15 mouse cellular contexts compared by ENCODE assay signal in genomic region chr1:137218096-137218495, GRCm38 (mm10).
DNase-seq lines count a peak whose midpoint lies in the region; ATAC-seq and TF ChIP-seq lines count a peak whose summit lies in the region.
"Had no signal": no experiment of that assay in that cellular context is flagged by ENCODE, and none has a peak within 500 bp of the region (broad histone marks: within the 10 kb centered on the region; RNA-seq: fewer than 3 reads in every experiment).

No protein-coding gene starts in this region.

- TF ChIP-seq CTCF in liver, embryonic 14.5 days (IDR thresholded peaks at IDR 0.05; ENCODE audit: low read depth), result peak; percentile 37; the same call in 1 of the 2 replicates
- peak in 1 of 3 experiments; percentile 25; a peak in 2 of 6 replicates for TF ChIP-seq CTCF in MEL (IDR thresholded peaks at IDR 0.05 in 2 of 3, conservative IDR thresholded peaks at IDR 0.05 in 1 of 3; ENCODE audit: control insufficient read depth in 1 of 3, insufficient read depth in 1 of 3, low read depth in 2 of 3, low read length in 3 of 3, poor library complexity in 1 of 3, severe bottlenecking in 1 of 3)

- no peak for TF ChIP-seq EP300 in liver, embryonic 14.5 days (IDR thresholded peaks at IDR 0.05; ENCODE audit: low read depth)
- TF ChIP-seq EP300 in MEL (IDR thresholded peaks at IDR 0.05; ENCODE audit: low read depth in 1 of 2, low read length in 2 of 2), result no peak

- TF ChIP-seq RAD21 in MEL (IDR thresholded peaks at IDR 0.05; ENCODE audit: low read depth, low read length), result no peak; the same call in 1 of the 2 replicates

- ATAC-seq in embryonic facial prominence, embryonic 11.5 days (replicated peaks; ENCODE audit: insufficient number of reproducible peaks, low FRiP score, low TSS enrichment, low read depth), result no peak
- ATAC-seq in liver, embryonic 14.5 days (ENCODE audit: insufficient read depth), result no peak

- no peak for TF ChIP-seq POLR2A in MEL (IDR thresholded peaks at IDR 0.05; ENCODE audit: control insufficient read depth in 1 of 2, insufficient read depth in 1 of 2, low read depth in 1 of 2, low read length in 2 of 2, poor library complexity in 1 of 2)

- no peaks in the 10 kb centered on the region for H3K9me3 ChIP-seq in embryonic facial prominence, embryonic 11.5 days (replicated peaks; ENCODE audit: control insufficient read depth, low read length)
- H3K9me3 ChIP-seq in embryonic facial prominence, embryonic 10.5 days, result no peaks in the 10 kb centered on the region
- H3K9me3 ChIP-seq in liver, embryonic 14.5 days (ENCODE audit: control insufficient read depth, low read length), result no peaks in the 10 kb centered on the region
- no peaks in the 10 kb centered on the region for H3K9me3 ChIP-seq in MEL (replicated peaks; ENCODE audit: insufficient read depth, low read length)
- H3K9me3 ChIP-seq: lung, embryonic 15.5 days; midbrain, embryonic 10.5 days had no signal

- H3K4me1 ChIP-seq in embryonic facial prominence, embryonic 11.5 days (ENCODE audit: control insufficient read depth, insufficient read depth, low read length), result peaks cover 2% of the 10 kb centered on the region; the same call in 1 of the 2 replicates
- peaks cover 20% of the 10 kb centered on the region for H3K4me1 ChIP-seq in embryonic facial prominence, embryonic 10.5 days
- H3K4me1 ChIP-seq in liver, embryonic 14.5 days (replicated peaks; ENCODE audit: control insufficient read depth in 2 of 2, insufficient read depth in 2 of 2, low read length in 1 of 2), result peaks cover 0 to 6% of the 10 kb centered on the region in 2 experiments; a peak in 2 of 4 replicates
- no peaks in the 10 kb centered on the region for H3K4me1 ChIP-seq in MEL (ENCODE audit: control insufficient read depth in 1 of 2, insufficient read depth in 2 of 2, low read length in 2 of 2)

- no peak overlapping the region for H3K27ac ChIP-seq in embryonic facial prominence, embryonic 11.5 days (replicated peaks; ENCODE audit: low read depth, low read length)
- H3K27ac ChIP-seq in embryonic facial prominence, embryonic 10.5 days (replicated peaks), result no peak overlapping the region
- no peak overlapping the region for H3K27ac ChIP-seq in liver, embryonic 14.5 days
- no peak overlapping the region for H3K27ac ChIP-seq in MEL (ENCODE audit: control insufficient read depth, low read depth, low read length)
- H3K27ac ChIP-seq: lung, embryonic 15.5 days; midbrain, embryonic 10.5 days had no signal

- H3K36me3 ChIP-seq in embryonic facial prominence, embryonic 11.5 days (replicated peaks; ENCODE audit: control insufficient read depth, insufficient read depth, low read depth, low read length), result no peaks in the 10 kb centered on the region
- H3K36me3 ChIP-seq in embryonic facial prominence, embryonic 10.5 days (replicated peaks), result no peaks in the 10 kb centered on the region
- no peaks in the 10 kb centered on the region for H3K36me3 ChIP-seq in liver, embryonic 14.5 days (replicated peaks; ENCODE audit: control insufficient read depth, insufficient read depth, low read depth)
- no peaks in the 10 kb centered on the region for H3K36me3 ChIP-seq in MEL (ENCODE audit: control insufficient read depth in 1 of 2, insufficient read depth in 2 of 2, low read length in 2 of 2)
- H3K36me3 ChIP-seq: lung, embryonic 15.5 days; midbrain, embryonic 10.5 days had no signal

- no peaks in the 10 kb centered on the region for H3K27me3 ChIP-seq in embryonic facial prominence, embryonic 11.5 days (ENCODE audit: control insufficient read depth, insufficient read depth, low read length)
- 0 out of 2 replicates have a peak, but pooled peaks cover 5% of the 10 kb centered on the region for H3K27me3 ChIP-seq in embryonic facial prominence, embryonic 10.5 days (replicated peaks; ENCODE audit: low read depth, poor library complexity, severe bottlenecking)
- no peaks in the 10 kb centered on the region for H3K27me3 ChIP-seq in liver, embryonic 14.5 days (ENCODE audit: control insufficient read depth, insufficient read depth, low read length)
- no peaks in the 10 kb centered on the region for H3K27me3 ChIP-seq in MEL (ENCODE audit: control insufficient read depth in 1 of 2, insufficient read depth in 2 of 2, low read length in 2 of 2)
- H3K27me3 ChIP-seq: lung, embryonic 15.5 days had no signal

- H3K4me3 ChIP-seq in embryonic facial prominence, embryonic 11.5 days (ENCODE audit: low read depth, low read length), result no peak overlapping the region
- H3K4me3 ChIP-seq in embryonic facial prominence, embryonic 10.5 days, result no peak overlapping the region
- H3K4me3 ChIP-seq in liver, embryonic 14.5 days (ENCODE audit: insufficient read depth in 1 of 2, low read depth in 2 of 2, low read length in 2 of 2), result no peak overlapping the region
- H3K4me3 ChIP-seq in MEL (ENCODE audit: control insufficient read depth in 1 of 2, insufficient read depth in 1 of 2, low read depth in 2 of 2, low read length in 2 of 2), result no peak overlapping the region
- H3K4me3 ChIP-seq: erythroblast, embryonic 14.5 days; lung, embryonic 15.5 days; midbrain, embryonic 10.5 days had no signal

- no peaks in the 10 kb centered on the region for H3K79me2 ChIP-seq in MEL (ENCODE audit: control insufficient read depth, insufficient read depth, low read length, poor library complexity)

- 66% methylated on average over 4 of the region's 4 CpGs for WGBS in embryonic facial prominence, embryonic 11.5 days
- WGBS in embryonic facial prominence, embryonic 10.5 days, result 73% methylated on average over 4 of the region's 4 CpGs
- 51% methylated on average over 4 of the region's 4 CpGs for WGBS in liver, embryonic 14.5 days (ENCODE audit: insufficient replicate concordance)

- H3K4me2 ChIP-seq in embryonic facial prominence, embryonic 11.5 days (ENCODE audit: low read depth, low read length), result no peak overlapping the region
- H3K4me2 ChIP-seq in liver, embryonic 14.5 days (ENCODE audit: low read depth), result no peak overlapping the region
- H3K4me2 ChIP-seq: lung, embryonic 15.5 days had no signal

- peak; percentile 35 for DNase-seq in embryonic facial prominence, embryonic 11.5 days (ENCODE audit: low spot score)
- no peak for DNase-seq in embryonic facial prominence, embryonic 10.5 days (ENCODE audit: low spot score)
- no peak for DNase-seq in liver, embryonic 14.5 days (ENCODE audit: low read depth in 3 of 3, low spot score in 3 of 3)
- DNase-seq in liver (no peak), MEL (ENCODE audit: low read depth, low spot score) (peak; percentile 4)
- DNase-seq in naive thymus-derived CD4-positive, alpha-beta T cell, adult 2 months (ENCODE audit: low read depth), result peak; percentile 18
- no peak for DNase-seq in frontal cortex, adult 2 months (ENCODE audit: extremely low spot score in 1 of 2, low spot score in 1 of 2)
- no peak for DNase-seq in frontal cortex, postnatal 14 days (ENCODE audit: low spot score in 2 of 2)
- DNase-seq: adrenal gland, postnatal 25 days; cerebellum, adult 11 months; heart, postnatal 36 days; kidney, postnatal 36 days had no signal

- H3K9ac ChIP-seq in embryonic facial prominence, embryonic 11.5 days (replicated peaks; ENCODE audit: low read length), result no peak overlapping the region
- no peak overlapping the region for H3K9ac ChIP-seq in liver, embryonic 14.5 days (replicated peaks)
- no peak overlapping the region for H3K9ac ChIP-seq in MEL (ENCODE audit: control insufficient read depth, low read depth, low read length, poor library complexity, severe bottlenecking)
- H3K9ac ChIP-seq: lung, embryonic 15.5 days had no signal

TF ChIP-seq in MEL, 35 proteins besides CTCF, POLR2A, EP300 and RAD21:
- no peak for TF ChIP-seq ZMIZ1 (IDR thresholded peaks at IDR 0.05; ENCODE audit: low read depth, low read length)
- no peak for TF ChIP-seq GABPA (IDR thresholded peaks at IDR 0.05; ENCODE audit: low read depth, low read length)
- no peak for TF ChIP-seq ZNF384 (IDR thresholded peaks at IDR 0.05; ENCODE audit: low read depth, low read length)
- TF ChIP-seq POLR2AphosphoS5 (IDR thresholded peaks at IDR 0.05; ENCODE audit: borderline replicate concordance, low read depth, low read length), result no peak
- no peak for TF ChIP-seq TAL1 (IDR thresholded peaks at IDR 0.05; ENCODE audit: low read length)
- TF ChIP-seq BHLHE40 (IDR thresholded peaks at IDR 0.05; ENCODE audit: borderline replicate concordance, low read depth, low read length), result no peak
- no peak for TF ChIP-seq KAT2A (conservative IDR thresholded peaks at IDR 0.05; ENCODE audit: low read depth, low read length)
- no peak for TF ChIP-seq POLR2AphosphoS2 (IDR thresholded peaks at IDR 0.05; ENCODE audit: low read length)
- TF ChIP-seq NELFE (IDR thresholded peaks at IDR 0.05; ENCODE audit: low read depth, low read length), result no peak
- no peak for TF ChIP-seq MXI1 (IDR thresholded peaks at IDR 0.05; ENCODE audit: low read depth, low read length)
- no peak for TF ChIP-seq SIN3A (IDR thresholded peaks at IDR 0.05; ENCODE audit: low read length)
- no peak for TF ChIP-seq MYB (IDR thresholded peaks at IDR 0.05; ENCODE audit: low read depth, low read length)
- TF ChIP-seq CHD2 (IDR thresholded peaks at IDR 0.05; ENCODE audit: low read length), result no peak
- no peak for TF ChIP-seq USF2 (IDR thresholded peaks at IDR 0.05; ENCODE audit: borderline replicate concordance in 1 of 2, insufficient read depth in 1 of 2, low read depth in 1 of 2, low read length in 2 of 2)

Comparison
In these comparisons a context has a peak if more than half of its experiments do, and no peak if none do; other contexts are left out.
1. DNase-seq: peak in embryonic facial prominence, embryonic 11.5 days (single experiment), MEL (single experiment) and naive thymus-derived CD4-positive, alpha-beta T cell, adult 2 months (single experiment); none in embryonic facial prominence, embryonic 10.5 days (single experiment), liver, embryonic 14.5 days (0 of 3), liver (single experiment), frontal cortex, adult 2 months (0 of 2) and frontal cortex, postnatal 14 days (0 of 2).